Mouse (Mus musculus) kidney, adult 9 months (tissue): ENCODE results near the gene Prrx2.
A peak's percentile ranks its signal among the peaks of the same experiment; 100 is the strongest.

ENCODE experiments used
- DNase-seq: peaks from one replicate; pipeline ENCODE4 v3.0.0; 2022

Prrx2 gene

DNA sequence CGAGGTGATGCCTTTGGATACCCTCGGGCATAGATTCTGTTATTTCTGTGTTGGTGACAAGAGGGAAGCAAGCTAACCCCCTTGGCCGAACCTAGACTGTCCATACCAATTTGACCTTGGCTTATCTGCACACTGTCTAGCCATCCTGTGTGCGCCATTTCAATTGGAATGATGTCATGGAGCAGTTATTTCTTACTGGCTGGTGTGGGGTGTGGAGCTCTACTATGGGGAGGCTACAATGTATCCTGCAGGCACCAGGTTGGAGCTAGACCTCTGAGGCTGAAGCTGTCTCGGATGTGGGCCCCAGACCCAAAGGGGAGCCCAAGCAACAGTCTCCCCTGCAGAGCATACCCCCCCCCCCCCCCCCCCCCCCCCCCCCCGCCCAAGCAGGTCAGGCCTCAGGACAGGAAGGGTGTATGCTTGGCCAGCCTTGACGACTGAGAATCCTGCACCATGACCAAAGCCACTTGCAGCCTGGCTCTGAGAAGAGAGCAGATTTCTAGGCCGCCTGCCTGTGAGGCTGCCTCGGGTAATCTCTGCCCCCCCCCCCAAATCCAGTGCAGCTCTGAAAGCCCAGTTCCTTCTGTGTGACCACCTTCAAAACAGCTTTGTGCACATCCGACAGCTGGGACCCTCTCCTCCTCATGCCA lies at the start of gene Prrx2:
TSS of gene Prrx2 (plus strand) at position 600 of the 650 bp plus-strand sequence.
- DNase-seq: no peak

DNA sequence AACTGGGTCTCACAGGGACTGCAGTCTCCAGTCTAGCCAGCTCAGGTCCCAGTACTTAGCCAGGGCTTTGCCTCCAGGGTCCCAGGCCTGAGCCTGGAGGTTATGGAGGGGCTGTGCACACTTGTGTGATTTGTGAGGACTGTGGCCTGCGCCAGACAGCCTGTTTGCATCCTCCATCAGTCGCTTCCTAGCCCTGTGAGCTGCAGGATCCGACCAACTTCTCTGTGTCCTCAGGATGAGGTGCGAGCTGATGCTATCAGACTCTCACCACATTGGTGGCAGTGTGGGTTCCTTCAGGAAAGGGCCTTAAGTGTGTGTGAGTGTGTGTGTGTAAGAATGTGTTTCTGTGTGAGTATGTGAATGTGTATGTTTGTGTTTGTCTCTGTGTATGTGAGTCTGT lies 47.3 kb upstream of the Prrx2 start:
- no peak for DNase-seq

- no peak for DNase-seq
These were observed 42.7 kb upstream of the Prrx2 start for GRCm38 (mm10) chr2:30792061-30792460.

- peak; percentile 96 for DNase-seq
These were observed 40.3 kb upstream of the Prrx2 start for GRCm38 (mm10) chr2:30794179-30795108.

DNA sequence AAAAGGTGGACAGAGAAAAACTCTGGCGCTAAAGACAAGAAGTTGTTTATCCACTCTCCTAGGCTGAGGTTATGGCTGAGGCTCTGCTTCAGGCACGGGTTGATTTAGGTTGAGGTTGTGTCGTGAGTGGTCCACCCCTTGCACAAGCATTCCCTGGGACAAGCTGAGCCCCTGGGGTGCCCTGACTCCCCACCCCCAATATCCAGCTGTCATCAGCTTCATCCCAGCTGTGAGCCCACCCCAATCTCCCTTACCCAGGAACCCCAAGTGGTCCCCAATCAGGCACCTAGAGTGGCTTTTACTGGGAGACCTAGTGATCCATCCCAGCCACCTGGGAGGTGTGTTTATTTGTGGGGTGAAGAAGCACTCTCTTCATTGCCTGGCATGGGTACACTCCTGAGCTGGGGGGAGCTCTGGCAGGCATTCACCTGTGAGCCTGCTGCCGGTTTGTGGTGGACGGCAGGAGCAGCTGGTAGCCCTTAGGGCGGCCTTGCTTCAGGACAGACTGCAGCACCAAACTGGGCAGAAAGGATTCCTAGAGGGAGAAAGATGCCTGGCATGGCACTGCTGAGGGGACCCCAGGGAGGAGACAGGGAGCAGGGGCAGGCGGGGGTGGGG lies 39.4 kb upstream of the Prrx2 start:
- DNase-seq: no peak

DNA sequence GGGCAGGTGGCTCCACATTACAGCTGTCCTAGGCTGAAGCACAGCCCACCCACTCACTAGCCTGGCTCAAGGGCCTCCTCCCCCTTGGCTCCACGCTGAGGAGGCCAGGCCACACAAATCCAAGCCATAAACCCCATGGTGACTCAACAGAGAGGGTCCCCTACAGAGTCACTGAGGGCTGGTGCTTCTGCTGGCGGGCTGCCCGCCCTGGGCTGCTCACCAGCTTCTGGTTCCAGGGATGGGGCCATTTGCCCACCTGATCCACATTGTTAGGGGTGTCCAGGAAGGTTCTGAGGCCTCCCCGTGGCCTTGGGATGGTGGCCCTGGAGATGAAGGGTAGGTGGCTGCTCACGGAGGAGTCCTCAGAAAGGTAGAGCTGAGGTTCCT lies 38.9 kb upstream of the Prrx2 start:
- no peak for DNase-seq

GRCm38 (mm10) chr2:30796382-30796781 lies 38.4 kb upstream of the Prrx2 start:
- peak; percentile 82 for DNase-seq

DNA sequence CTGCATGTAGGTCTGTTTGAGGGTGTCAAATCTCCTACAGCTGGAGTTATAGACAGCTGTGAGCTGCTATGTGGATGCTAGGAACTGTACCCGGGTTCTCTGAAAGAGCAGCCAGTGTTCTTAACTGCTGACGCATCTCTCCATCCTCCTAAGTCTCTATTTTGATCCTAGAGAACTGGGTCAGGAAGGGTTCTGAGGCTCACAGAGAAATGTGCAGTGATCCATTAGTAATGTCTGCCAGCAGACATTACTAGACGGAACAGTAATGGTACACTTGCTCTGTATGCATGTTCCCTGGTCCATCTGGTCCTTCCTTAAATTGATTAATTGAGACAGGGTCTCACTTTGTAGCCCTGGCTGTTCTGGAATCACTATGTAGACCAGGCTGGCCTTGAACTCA lies 35.3 kb upstream of the Prrx2 start:
- no peak for DNase-seq

DNA sequence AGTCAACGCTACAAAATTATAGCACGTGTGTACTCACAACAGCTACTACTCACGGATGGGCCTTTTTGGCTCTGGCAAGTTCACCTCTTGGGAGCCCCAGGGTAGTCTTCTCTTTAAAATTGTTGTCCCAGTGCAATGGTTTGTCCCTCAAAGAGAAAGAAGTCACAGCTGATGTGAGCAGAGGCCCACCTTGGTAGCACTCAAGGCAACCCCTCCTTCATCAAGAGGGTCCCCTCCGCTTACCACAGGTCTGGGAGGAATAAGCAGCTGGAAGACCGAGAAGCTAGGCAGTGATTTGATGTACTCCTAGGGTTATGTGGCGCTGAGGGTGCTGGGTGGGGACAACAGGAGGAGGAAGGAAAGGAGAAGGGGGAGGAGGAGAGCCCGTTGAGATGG lies 34.1 kb upstream of the Prrx2 start:
- no peak for DNase-seq

DNA sequence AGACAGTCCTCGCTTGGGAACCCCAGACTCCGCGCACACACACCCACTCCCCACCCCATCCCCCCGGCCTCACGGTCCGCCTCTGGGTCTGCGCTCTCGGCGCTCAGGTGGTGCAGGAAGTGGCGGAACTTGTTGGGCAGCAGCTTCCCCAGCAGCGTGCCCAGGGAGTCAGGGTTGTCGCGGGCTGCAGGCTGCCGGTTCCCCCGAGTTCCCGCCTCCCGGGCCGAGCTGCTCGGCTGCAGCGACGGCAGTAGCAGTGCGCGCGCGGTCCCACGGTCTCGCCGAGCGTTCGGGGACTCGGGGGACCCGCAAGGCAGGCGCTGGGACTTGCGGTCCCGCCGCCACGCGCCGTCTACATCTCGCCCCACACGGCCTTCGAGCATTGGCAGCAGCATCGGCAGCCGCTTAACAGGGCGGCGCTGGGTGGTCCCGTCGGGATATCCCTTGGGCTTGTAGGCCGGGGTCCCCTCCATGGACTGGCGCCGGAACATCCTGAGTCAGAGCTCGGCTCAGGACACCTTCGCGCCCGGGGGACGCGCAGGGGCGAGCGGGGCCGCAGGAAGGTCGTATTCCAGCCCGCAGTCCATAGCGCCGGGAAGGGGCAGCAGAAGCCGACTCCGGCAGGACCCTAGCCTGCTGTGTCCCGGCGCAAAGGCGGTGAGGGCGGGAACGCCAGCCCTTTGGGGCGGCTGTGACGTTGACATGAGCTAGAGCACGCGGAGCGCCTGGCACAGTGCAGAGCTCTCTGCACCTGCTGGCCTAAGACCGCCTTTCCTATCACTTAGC lies 33.5 kb upstream of the Prrx2 start:
- peak; percentile 40 for DNase-seq

GRCm38 (mm10) chr2:30803604-30804003 lies 31.2 kb upstream of the Prrx2 start, which contains the start of gene 1700001O22Rik:
Gene 1700001O22Rik (minus strand): TSS chr2:30803661.
- DNase-seq: no peak

DNA sequence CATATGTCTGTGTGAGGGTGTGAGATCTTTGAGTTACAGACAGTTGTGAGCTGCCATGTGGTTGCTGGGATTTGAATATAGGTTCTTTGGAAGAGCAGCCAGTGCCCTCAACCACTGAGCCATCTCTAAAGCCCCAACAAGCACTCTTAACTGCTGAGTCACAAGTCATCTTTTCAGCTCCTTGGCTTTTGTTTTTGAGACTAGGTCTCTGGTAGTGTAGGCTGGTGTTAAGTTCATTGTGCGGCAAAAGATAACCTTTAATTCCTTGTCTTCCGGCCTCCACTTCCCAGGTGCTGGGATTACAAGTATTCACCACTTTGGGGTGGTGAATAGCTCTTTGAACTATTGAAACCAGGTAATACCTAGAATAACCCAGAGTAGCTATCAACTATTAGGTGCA lies 28.8 kb upstream of the Prrx2 start:
- no peak for DNase-seq

- DNase-seq: no peak
These were observed 27.6 kb upstream of the Prrx2 start for GRCm38 (mm10) chr2:30807147-30807647.

GRCm38 (mm10) chr2:30807648-30808295 lies 27.0 kb upstream of the Prrx2 start, which contains the start of gene Ntmt1:
Gene Ntmt1 (plus strand): TSS chr2:30807826.
- peak; percentile 100 for DNase-seq

GRCm38 (mm10) chr2:30808296-30808655 lies 26.5 kb upstream of the Prrx2 start:
- no peak for DNase-seq

- no peak for DNase-seq
These were observed 25.3 kb upstream of the Prrx2 start for GRCm38 (mm10) chr2:30809503-30809902.

- DNase-seq: no peak
These were observed 24.2 kb upstream of the Prrx2 start for GRCm38 (mm10) chr2:30810573-30810972.

GRCm38 (mm10) chr2:30816383-30816782 lies 18.4 kb upstream of the Prrx2 start:
- DNase-seq: no peak

- no peak for DNase-seq
These were observed 14.9 kb upstream of the Prrx2 start for GRCm38 (mm10) chr2:30819873-30820272.

GRCm38 (mm10) chr2:30821073-30821472 lies 13.7 kb upstream of the Prrx2 start:
- DNase-seq: no peak

DNA sequence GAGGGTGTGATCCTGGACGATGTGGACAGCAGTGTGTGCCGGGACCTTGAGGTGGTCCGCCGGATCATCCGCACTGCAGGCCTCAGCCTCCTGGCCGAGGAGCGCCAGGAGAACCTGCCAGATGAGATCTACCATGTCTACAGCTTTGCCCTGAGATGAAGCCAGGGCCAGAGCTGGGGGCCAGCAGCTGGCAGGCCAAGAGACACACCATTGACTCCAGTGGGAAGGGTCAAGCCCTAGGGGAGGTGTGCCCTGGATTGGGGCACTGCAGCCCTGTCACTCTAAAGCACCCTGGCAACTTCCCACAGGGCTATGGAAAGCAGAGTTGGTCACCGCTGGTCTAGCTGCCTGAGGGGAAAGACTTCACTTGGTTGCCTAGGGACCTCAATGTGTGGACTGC lies 12.3 kb upstream of the Prrx2 start:
- no peak for DNase-seq
